Mouse (Mus musculus) right cerebral cortex, postnatal 10 days (tissue): ENCODE measurements around the gene Prpsap1.
"Not testable (repeated sequence)": the region's sequence is repeated elsewhere in the genome, so short reads cannot be mapped to it uniquely, and the experiment has no call there.

ENCODE experiments used
- DNase-seq, 2 experiments: peaks; one replicate each; pipeline ENCODE4 v3.0.0; 2021; ENCODE audit warnings: low spot score in 2 of 2

The Prpsap1 gene

DNA sequence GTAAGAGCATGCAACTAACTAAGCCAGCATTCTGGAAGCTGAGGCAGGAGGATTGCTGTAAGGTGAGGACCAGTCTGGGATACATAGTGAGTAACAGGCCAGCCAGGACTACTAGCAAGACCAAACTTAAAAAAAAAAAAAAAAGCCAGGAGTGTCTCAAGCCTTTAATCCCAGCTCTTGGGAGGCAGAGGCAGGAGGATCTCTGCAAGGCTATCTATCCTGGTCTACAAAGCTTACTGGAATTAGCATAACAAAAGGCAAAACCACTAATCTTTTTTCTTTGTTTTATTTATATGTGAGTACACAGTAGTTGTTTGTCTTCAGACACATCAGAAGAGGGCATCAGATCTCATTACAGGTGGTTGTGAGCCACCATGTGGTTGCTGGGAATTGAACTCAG, 5.8 kb downstream of the Prpsap1 start:
- no peak for DNase-seq

DNA sequence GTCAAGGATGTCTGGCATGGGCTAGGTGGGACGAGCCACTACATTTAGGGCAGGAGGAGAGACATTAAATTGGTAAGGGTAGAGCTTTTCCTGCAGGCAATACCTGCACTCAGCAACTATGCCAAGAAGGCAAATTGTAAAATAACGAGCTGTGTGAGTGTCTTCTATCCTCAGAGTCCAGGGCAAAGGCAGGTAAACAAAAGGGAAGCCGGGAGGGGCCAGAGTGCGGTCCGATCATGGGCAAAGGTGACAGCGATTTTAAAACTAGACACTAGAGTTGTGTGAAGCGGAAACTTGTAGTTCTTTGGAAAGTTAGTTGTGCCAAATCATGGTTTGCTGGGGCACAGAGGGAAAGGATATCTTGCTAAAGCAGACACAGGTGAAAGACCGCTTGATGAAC, 9.7 kb downstream of the Prpsap1 start:
- DNase-seq = no peak

- no peak for DNase-seq
Measured at GRCm38 (mm10) chr11:116481776-116482175, 12.2 kb downstream of the Prpsap1 start.

DNA sequence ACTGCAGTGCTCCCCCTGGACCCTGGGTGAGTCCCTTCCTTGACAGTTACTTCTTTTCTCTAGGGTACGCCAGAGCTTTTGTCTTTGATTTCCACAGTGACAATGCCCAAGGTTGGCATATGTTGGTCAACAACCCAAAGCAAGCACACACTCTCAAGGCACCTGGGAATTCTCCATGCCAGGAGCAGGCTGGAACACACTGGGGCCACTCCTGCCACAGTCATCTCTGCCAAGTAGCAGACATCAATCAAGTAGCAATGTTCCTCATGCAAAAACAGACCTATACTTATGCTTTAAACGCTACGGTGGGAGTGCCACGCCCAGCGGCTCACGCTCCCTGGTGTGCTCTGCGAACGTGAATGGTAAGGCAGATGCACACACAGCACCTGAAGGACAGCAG, 13.0 kb downstream of the Prpsap1 start:
- no peak for DNase-seq

DNA sequence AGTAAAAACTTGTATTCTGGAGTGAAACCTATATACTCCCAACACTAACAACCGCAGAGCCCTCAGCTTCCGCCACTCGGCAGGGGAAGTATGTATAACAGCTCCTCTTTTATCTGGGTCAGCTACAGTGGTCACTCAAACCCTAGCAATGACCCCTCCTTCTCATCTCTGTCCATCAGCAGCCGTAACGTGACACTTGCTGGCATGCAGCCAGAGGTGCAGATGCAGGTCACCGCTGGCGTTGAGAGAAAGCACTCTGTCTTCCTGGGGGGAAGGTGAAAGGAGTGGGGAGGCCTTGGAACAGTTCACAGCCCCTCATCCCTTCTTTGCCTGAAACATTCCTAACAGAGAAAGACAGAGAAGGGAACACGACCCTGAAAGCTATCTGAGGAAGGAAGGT, 14.2 kb downstream of the Prpsap1 start:
- DNase-seq = no peak

DNA sequence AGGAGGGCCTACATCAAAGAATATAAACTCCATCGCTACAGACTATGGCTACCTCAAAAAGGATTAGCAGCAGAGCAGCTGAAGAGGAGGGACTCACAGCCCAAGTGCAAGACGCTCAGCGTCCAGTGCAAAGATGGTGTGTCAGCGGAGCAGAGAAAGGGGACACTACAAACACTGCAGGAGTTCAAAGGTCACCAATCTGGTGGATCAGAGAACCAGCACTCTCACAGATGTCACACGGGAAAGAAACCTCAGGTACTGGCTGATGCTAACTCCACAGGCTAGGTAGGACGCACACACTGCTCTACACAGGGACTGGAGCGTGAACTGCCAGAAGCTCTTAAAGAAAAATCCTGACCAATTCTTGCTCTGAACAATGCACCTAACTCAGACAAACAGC, 15.0 kb downstream of the Prpsap1 start:
- no peak for DNase-seq

GRCm38 (mm10) chr11:116477160-116477759, 16.7 kb downstream of the Prpsap1 start:
- peak in 1 of 2 experiments; percentile 40 for DNase-seq

- DNase-seq = no peak
Measured at GRCm38 (mm10) chr11:116476696-116477095, 17.3 kb downstream of the Prpsap1 start.

- DNase-seq = peak; percentile 55 to 56
Measured at GRCm38 (mm10) chr11:116476041-116476440, 18.0 kb downstream of the Prpsap1 start.

GRCm38 (mm10) chr11:116472275-116472674, 21.7 kb downstream of the Prpsap1 start:
- DNase-seq = no peak

DNA sequence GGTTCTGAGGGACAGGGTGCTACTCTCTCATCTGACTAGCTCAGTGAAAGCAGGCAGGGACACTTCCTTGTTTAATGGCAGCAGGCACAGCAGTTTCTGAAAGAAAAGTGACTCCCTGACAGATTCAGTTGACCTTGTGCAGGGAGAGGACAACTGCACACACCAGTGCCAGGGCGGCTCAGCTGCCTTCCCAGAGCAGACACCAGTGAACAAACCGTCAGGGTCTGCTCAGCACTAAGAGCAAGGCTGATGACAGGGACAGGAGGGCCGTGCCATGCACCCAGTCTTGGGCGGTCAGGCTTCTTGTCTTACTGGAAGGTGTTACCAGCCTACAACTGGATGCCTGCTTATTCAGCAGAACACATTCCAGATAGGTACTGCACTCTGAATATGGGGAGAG, 23.1 kb downstream of the Prpsap1 start:
- no peak for DNase-seq

DNA sequence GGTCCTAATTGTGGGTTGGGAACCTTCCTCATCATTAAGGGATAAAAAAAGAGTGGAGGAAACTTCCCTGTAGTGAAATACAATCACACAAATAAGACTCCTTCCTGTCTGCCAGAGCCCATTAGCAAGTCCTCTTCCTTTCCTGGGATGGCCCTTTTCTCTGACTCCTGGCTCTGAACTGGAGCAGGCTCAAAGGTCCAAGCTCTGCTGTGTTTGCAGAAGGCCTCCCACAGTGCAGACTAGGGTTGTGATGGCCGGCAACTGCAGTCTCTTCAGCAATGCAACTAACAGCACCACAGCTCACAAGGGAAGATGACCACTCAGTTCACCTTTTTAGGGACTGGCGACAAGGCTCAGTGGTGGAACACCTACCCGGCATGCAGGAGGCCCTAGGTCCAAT, 23.8 kb downstream of the Prpsap1 start:
- no peak for DNase-seq

- DNase-seq = not testable (repeated sequence)
Measured at GRCm38 (mm10) chr11:116468338-116468737, 25.7 kb downstream of the Prpsap1 start.

DNA sequence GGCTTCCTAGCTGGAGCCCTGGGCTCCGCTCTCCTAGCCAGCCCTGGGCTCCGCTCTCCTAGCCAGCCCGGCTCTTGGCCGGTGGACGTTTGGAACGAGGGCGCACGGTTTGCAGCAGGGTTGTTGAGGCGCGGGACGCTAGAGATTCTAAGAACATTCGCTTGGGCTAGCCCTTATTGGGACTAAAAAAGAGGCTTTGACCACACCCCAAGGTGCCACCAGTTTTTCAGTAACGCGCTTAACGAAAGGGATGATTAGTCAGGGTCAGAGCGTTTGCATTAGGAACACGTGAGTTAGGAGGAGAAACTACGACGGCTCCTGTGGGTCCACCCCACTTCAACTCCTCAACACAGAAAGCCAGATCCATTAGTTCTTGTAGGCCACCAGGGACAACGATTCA, 27.9 kb downstream of the Prpsap1 start, which contains the start of gene Qrich2:
Gene Qrich2 (minus strand): TSS at position 101 of the 400 bp plus-strand sequence.
- no peak for DNase-seq

DNA sequence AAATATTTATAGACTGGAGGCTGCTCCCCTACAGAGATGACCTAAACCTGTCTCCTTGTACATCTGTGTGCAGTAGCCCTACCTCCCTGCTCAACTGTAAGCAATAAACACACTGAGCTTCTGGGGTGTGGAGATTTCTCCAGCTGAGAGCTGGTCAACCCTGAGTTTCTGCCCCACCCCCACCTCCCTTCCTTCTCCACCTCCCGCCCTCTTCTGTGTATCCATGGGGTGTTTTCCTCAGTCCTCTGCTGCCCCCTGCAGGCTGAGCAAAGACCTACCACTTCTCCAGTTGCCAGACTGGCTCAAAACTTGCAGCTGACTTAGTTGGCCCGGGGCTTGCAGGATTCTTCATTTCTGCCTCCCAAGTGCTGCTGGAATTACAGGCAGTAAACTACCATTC, 30.2 kb downstream of the Prpsap1 start:
- peak; percentile 76 to 86 for DNase-seq

- no peak for DNase-seq
Measured at GRCm38 (mm10) chr11:116463338-116463737, 30.7 kb downstream of the Prpsap1 start.

GRCm38 (mm10) chr11:116459786-116460185, 34.2 kb downstream of the Prpsap1 start:
- DNase-seq = no peak

GRCm38 (mm10) chr11:116456234-116456633, 37.8 kb downstream of the Prpsap1 start:
- DNase-seq = no peak

DNA sequence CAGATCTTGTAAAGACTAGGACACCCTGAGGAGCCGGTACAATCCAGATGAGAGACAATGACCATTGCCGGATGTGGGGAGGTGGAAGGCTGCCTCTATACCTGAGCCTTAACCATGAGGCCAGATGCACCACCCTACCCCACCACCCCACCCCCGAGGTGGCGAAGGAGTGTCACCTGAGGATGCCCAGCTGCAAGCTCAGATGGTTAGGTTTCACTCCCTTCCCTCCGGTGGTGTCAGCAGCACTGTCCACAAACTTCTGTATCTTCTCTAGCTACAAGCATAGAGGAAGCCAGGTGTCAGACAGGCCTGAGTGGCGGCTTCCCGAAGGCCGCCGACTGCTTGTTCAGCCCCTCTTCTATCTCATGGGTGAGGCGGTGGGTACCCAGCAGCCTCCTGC, 40.1 kb downstream of the Prpsap1 start:
- DNase-seq = no peak

DNA sequence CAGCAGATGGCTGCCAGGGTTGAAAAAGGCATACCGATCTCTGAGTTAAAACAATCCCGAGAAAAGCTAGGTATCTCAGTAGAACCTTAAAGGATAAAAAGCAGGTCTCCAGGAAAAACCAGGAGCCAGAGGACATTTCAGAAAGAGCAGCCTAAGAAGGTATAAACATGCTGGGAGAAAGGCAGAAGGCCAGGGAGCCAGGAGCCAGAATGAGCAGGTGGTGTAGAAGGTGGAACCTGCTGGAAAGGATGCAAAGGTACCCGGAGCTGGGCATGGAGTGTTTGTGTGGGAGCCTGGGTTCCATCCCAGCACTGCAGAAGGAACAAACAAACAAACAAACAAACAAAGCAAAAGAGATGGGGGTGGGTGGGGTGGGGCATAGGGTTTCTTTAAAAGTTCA, 44.7 kb downstream of the Prpsap1 start:
- no peak for DNase-seq

GRCm38 (mm10) chr11:116447822-116448221, 46.2 kb downstream of the Prpsap1 start:
- DNase-seq = no peak

DNA sequence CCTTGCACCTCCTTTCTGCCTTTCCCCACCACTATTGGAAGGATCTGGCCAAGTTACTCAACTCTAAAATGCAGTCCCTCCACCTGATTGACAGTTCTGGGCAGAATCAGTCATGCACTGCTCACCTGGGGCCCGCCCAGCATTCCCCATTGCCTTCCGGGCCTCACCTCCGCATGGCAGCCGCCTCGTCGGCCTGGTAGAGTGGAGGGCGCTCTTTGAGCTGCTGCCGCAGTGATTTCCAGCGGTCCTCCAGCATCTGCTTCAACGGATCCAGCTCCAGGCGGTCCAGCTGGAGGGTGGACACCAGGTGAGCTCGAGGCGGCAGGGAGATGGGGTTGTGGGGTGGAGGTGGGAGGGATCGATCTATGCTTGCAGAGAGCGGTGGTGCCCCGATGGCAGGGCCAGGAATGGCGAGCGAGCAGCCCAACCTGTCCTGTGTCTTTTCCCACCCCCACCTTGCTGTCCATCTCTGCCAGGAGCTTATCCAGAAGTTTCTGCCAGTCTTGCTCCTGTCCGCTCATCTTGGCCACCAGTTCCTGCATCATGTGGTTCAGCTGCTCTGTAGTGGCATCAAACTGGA, 47.6 kb downstream of the Prpsap1 start:
- DNase-seq = no peak

- DNase-seq = peak; percentile 89 to 94
Measured at GRCm38 (mm10) chr11:116445596-116446307, 48.2 kb downstream of the Prpsap1 start.
